Mouse (Mus musculus): ENCODE measurements around the gene Tuba1c. TPM values are rescaled to one million over a fixed set of nuclear protein-coding genes. Genes with fewer than 3 reads are reported as not detected.

Gene Tuba1c
- polyA plus RNA-seq, 1 experiment: 7.1 TPM

DNA sequence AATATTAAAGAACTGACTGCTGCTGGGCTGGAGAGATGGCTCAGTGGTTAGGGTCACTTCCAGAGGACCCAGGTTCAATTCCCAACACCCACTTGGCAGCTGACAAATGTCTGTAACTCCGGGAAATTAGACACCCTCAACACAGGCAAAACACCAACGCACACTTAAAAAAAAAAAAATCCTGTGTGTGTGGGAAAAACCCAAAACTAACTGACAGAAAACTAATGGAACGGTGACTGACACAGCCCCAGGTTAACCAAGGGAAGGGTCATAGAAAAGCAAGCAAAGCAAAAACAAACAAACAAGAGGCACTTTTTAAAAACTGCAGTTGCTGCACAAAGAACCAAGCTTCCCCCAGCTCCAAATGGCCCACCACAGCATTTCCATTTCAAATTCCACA lies 17.7 kb upstream of the Tuba1c start:
- TF ChIP-seq CTCF (IDR thresholded peaks at IDR 0.05; ENCODE audit: extremely low read depth, insufficient read depth, low read length): no peak
- no peak for TF ChIP-seq POLR2A (IDR thresholded peaks at IDR 0.05; ENCODE audit: extremely low read depth, insufficient read depth, low read length)
- no peak overlapping the region for H3K27ac ChIP-seq (ENCODE audit: insufficient read depth, low read length)
- H3K4me1 ChIP-seq (ENCODE audit: control insufficient read depth, insufficient read depth, low read length): no peaks in the 10 kb centered on the region
- H3K4me3 ChIP-seq (ENCODE audit: insufficient read depth, low read length): no peak overlapping the region

DNA sequence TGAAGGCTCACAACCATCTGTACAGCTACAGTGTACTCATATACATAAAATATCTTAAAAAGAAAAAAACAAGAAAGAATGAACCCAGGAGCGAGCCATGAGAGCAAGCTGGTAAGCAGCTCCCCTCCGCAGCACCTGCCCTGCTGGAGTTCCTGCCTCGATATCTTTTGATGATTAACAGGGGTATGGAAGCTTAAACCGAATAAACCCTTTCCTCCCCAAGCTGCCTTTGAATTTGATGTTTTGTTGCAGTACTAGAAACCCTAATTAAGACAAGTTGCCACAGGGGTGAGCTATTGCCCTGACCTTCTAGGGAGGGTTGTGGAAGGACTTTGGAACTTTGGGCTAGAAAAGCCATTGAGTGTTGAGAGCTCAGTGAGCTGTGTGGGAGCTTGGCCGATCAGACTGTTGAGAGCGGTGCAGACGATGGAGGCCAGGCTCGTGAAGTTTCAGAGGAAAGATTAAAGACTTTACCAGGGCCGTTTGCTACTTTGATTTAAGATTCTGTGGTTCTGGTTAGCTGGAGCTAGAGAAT lies 15.1 kb upstream of the Tuba1c start:
- H3K27ac ChIP-seq (ENCODE audit: insufficient read depth, low read length): no peak overlapping the region
- no peaks in the 10 kb centered on the region for H3K4me1 ChIP-seq (ENCODE audit: control insufficient read depth, insufficient read depth, low read length)
- no peak overlapping the region for H3K4me3 ChIP-seq (ENCODE audit: insufficient read depth, low read length)
- no peak for TF ChIP-seq POLR2A (IDR thresholded peaks at IDR 0.05; ENCODE audit: extremely low read depth, insufficient read depth, low read length)
- TF ChIP-seq CTCF (IDR thresholded peaks at IDR 0.05; ENCODE audit: extremely low read depth, insufficient read depth, low read length): no peak

DNA sequence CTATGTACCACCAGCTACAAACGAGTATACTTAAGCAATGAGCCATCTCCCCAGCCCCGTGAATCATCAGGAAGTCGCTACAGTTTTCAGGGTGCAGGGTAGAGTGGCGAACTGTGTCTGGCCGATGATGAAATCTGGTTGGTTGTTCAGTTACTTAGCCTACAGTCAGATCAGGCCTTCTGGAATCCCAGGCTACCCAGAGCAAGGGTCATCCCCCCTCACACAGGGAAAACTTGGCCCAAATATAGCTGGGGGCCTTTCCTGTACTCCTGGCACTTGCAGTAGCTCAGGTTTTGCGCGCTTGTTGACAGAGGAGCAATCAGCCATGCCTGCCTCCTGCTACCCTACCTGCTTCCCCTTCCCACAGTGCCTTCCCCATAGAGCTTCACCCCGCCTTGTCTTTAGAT lies 12.3 kb upstream of the Tuba1c start:
- Histone ChIP-seq H3K27ac (ENCODE audit: insufficient read depth, low read length) (no peak overlapping the region), H3K4me3 (ENCODE audit: insufficient read depth, low read length) (no peak overlapping the region), H3K4me1 (ENCODE audit: control insufficient read depth, insufficient read depth, low read length) (no peaks in the 10 kb centered on the region)
- TF ChIP-seq CTCF (IDR thresholded peaks at IDR 0.05; ENCODE audit: extremely low read depth, insufficient read depth, low read length): no peak
- TF ChIP-seq POLR2A (IDR thresholded peaks at IDR 0.05; ENCODE audit: extremely low read depth, insufficient read depth, low read length): no peak

DNA sequence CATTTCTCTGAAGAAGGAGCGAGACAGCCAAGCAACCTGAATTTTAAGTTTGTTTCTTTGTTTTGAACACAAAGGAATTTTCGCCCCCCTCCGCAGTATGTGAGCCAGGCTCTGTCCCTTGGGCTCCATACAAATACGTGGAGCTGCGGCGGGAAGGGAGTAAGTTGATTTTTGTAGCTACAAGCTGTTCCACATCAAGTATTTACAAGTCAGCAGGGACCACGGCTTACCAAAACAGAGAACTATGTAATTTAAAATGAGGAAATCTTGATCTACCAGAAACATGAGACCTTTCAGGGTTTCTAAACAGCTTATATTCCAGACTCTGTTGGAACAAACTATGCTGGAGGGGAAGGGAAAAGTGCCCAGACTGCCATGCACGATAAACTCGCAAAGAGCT lies 11.7 kb upstream of the Tuba1c start:
- Histone ChIP-seq H3K27ac (ENCODE audit: insufficient read depth, low read length) (no peak overlapping the region), H3K4me1 (ENCODE audit: control insufficient read depth, insufficient read depth, low read length) (no peaks in the 10 kb centered on the region), H3K4me3 (ENCODE audit: insufficient read depth, low read length) (no peak overlapping the region)
- TF ChIP-seq CTCF (IDR thresholded peaks at IDR 0.05; ENCODE audit: extremely low read depth, insufficient read depth, low read length): no peak

DNA sequence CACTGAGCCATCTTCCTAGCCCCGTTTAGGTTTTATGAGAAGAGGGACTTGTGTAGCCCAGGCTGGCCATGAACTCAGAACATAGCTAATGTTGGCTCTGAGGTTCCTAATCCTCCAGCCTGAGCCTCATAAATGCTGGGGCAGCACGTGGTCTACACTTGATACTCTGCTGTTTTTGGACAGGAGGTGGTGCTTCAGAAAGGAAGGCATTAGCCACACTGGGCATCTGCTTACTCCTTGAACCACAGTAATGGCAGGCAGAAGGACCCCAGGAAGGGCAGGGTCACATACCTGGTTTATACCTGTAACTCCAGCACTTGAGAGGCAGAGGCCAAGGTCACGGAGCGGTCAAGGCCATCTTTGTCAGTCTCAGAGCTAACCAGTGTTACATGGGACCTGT lies 11.1 kb upstream of the Tuba1c start:
- Histone ChIP-seq H3K27ac (ENCODE audit: insufficient read depth, low read length) (no peak overlapping the region), H3K4me1 (ENCODE audit: control insufficient read depth, insufficient read depth, low read length) (no peaks in the 10 kb centered on the region), H3K4me3 (ENCODE audit: insufficient read depth, low read length) (no peak overlapping the region)
- TF ChIP-seq CTCF (IDR thresholded peaks at IDR 0.05; ENCODE audit: extremely low read depth, insufficient read depth, low read length) (no peak), POLR2A (IDR thresholded peaks at IDR 0.05; ENCODE audit: extremely low read depth, insufficient read depth, low read length) (no peak)

DNA sequence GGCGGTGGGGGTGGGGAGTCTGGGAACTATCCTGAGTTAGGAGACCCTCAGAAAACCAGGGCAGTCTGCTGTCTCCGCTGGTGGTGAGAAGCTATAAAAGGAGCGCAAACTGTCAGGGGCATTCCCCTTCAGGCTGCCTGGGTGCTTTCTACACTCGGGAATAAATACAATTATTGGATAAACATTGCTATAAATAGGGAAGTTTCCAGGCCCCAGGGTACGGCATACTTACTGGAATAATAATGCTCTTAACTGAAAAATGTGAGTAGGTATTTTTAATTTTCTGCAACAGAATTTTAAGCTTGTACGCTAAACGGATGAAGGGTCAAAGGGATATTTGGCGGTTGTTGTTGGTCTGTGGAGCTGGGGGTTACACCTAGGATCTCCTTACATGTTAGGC lies 10.3 kb upstream of the Tuba1c start:
- TF ChIP-seq POLR2A (IDR thresholded peaks at IDR 0.05; ENCODE audit: extremely low read depth, insufficient read depth, low read length) (no peak), CTCF (IDR thresholded peaks at IDR 0.05; ENCODE audit: extremely low read depth, insufficient read depth, low read length) (no peak)
- Histone ChIP-seq H3K4me3 (ENCODE audit: insufficient read depth, low read length) (no peak overlapping the region), H3K27ac (ENCODE audit: insufficient read depth, low read length) (no peak overlapping the region), H3K4me1 (ENCODE audit: control insufficient read depth, insufficient read depth, low read length) (no peaks in the 10 kb centered on the region)

DNA sequence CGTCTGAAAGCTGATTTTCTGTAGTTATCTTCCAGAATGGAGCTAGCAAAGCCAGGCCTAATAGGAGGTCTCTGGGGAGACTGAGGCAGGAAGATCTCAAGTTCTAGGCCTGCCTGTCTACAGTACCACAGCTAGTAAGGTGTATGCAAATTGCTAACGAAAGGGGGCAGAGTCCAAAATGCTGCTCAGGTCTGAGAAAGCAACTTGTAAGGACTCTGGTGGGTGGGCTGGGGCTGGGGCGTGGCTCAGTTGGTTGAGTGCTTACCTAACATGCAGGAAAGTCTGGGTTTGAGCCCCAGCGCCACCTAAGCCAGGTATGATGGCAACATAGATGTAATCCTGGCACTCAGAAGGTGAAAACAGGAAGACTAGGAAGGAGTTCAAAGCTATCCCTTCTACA lies 9.5 kb upstream of the Tuba1c start:
- no peak overlapping the region for H3K4me3 ChIP-seq (ENCODE audit: insufficient read depth, low read length)
- H3K27ac ChIP-seq (ENCODE audit: insufficient read depth, low read length): no peak overlapping the region
- no peaks in the 10 kb centered on the region for H3K4me1 ChIP-seq (ENCODE audit: control insufficient read depth, insufficient read depth, low read length)
- TF ChIP-seq CTCF (IDR thresholded peaks at IDR 0.05; ENCODE audit: extremely low read depth, insufficient read depth, low read length) (no peak), POLR2A (IDR thresholded peaks at IDR 0.05; ENCODE audit: extremely low read depth, insufficient read depth, low read length) (no peak)

DNA sequence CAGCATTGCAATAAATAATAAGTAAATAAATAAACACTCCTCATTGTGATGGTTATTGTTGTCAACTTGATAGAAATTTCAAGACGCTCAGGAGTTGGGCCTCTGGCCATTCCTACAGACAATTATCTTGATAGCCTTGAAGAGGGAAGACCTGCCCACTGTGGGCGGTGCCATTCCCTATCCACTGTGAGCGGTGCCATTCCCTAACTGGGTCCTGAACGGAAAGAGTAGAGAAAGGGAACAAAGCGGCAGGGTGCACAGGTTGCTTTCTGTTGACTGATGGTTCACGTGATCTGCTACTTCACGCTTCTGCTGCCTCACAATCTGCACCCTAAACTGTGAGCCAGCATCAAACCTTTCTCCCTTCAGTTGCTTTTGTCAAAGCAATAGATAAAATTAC lies 8.4 kb upstream of the Tuba1c start:
- Histone ChIP-seq H3K27ac (ENCODE audit: insufficient read depth, low read length) (no peak overlapping the region), H3K4me3 (ENCODE audit: insufficient read depth, low read length) (no peak overlapping the region), H3K4me1 (ENCODE audit: control insufficient read depth, insufficient read depth, low read length) (no peaks in the 10 kb centered on the region)
- TF ChIP-seq POLR2A (IDR thresholded peaks at IDR 0.05; ENCODE audit: extremely low read depth, insufficient read depth, low read length): no peak
- no peak for TF ChIP-seq CTCF (IDR thresholded peaks at IDR 0.05; ENCODE audit: extremely low read depth, insufficient read depth, low read length)

DNA sequence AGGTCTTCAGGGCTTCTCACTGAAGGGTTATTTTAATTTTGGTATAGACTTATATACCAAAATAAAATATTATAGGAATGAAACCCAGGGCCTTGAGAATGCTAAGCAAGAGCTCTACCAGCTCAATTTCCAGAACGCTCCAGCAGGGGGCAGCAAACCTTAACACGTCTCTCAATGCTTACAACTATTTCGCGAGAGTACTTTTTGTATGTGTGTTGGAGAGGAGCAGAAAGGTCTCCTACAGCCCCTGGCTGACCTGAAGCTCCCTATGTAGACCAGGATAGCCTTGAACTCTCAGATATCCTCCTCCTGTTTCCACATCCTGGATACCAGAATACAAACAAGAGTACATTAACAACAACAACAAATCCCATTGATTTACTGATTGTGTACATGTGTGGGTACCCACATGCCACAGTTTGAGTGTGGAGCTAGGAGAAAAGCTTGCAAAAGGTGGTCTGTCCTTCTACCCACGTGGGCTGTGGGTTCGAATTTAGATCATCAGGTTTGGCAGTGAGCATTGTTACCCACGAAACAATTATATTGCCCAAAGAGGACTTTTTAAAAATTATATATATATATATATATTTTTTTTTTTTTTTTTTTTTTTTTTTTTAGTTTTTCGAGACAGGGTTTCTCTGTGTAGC lies 4.9 kb upstream of the Tuba1c start:
- H3K27ac ChIP-seq (ENCODE audit: insufficient read depth, low read length): no peak overlapping the region
- TF ChIP-seq POLR2A (IDR thresholded peaks at IDR 0.05; ENCODE audit: extremely low read depth, insufficient read depth, low read length): no peak
- TF ChIP-seq CTCF (IDR thresholded peaks at IDR 0.05; ENCODE audit: extremely low read depth, insufficient read depth, low read length): peak; percentile 78
- no peaks in the 10 kb centered on the region for H3K4me1 ChIP-seq (ENCODE audit: control insufficient read depth, insufficient read depth, low read length)
- H3K4me3 ChIP-seq (ENCODE audit: insufficient read depth, low read length): no peak overlapping the region

DNA sequence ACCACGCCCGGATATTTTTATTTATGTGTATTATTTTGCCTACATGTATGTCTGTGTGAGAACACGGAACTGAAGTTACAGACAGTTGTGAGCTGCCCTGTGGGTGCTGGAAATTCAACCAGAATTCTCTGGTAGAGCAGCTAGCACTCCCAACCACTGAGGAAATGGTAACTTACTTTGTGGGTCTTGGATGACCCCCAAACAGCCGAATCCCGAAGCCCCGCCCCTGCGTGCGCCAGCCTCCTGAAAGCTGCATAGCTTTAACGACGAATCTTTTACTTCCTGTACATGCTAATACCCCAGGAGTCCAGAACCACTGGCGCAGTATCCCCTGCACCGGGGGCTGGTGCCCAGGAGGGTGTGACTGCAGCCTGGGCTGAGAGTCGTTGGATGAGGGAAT lies 4.3 kb upstream of the Tuba1c start:
- H3K4me3 ChIP-seq (ENCODE audit: insufficient read depth, low read length): no peak overlapping the region
- TF ChIP-seq POLR2A (IDR thresholded peaks at IDR 0.05; ENCODE audit: extremely low read depth, insufficient read depth, low read length) (no peak), CTCF (IDR thresholded peaks at IDR 0.05; ENCODE audit: extremely low read depth, insufficient read depth, low read length) (no peak)
- no peaks in the 10 kb centered on the region for H3K4me1 ChIP-seq (ENCODE audit: control insufficient read depth, insufficient read depth, low read length)
- no peak overlapping the region for H3K27ac ChIP-seq (ENCODE audit: insufficient read depth, low read length)

All from cortical plate, adult 2 months (tissue).